Mouse (Mus musculus): ENCODE results near the gene Gm14327.
"Not testable (repeated sequence)": the region's sequence is repeated elsewhere in the genome, so short reads cannot be mapped to it uniquely, and the experiment has no call there.

Gene Gm14327

DNA sequence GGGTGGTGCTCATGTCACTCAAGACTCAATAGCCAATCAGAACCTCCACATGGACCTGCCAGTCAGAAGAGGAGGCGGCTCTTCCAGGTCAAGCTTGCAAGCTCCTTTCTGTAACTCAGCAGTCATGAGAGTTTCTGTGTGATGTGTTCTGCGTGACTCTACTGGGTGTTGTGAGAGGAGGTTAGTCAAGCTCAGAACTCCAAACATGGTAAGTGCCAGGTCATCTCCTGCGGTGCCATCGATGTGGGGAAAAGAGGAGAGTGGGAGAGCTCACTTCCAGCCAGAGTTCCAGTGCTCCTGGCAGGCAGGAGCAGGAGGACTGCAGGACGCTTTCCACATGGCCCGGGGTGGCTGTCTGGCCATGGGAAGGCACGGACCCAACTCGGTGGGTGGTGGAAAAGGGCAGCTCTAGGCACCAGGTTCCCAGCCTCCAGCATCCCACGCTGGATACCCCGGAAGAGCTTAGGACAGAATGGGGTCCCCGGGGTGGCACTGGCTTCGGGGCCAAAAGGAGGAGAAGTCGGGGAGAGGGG is at the start of gene Gm14327:
Gm14327 (plus strand) TSS at position 51 of the 533 bp plus-strand sequence.
- DNase-seq (ENCODE audit: low read depth, low spot score): not testable (repeated sequence)

DNA sequence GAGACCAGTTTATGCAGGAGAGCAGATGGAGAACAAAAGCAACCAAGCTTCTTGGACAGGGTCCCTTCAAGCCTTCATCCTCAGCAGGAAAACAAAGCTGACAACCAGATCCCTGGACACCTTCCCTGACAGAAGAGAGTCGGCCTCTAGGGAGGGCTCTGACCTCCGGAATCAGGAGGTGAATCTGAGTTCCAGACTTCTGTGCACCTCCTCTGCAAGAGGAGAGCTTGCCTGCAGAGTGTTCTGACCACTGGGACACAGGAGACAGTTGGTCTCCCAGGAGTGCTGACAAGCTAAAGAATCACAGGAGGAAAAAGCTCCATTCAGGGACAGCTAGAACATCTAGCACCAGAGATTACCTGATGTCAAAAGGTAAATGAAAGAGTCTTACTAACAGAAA is 34.6 kb upstream of the Gm14327 start:
- not testable (repeated sequence) for DNase-seq (ENCODE audit: low read depth, low spot score)

DNA sequence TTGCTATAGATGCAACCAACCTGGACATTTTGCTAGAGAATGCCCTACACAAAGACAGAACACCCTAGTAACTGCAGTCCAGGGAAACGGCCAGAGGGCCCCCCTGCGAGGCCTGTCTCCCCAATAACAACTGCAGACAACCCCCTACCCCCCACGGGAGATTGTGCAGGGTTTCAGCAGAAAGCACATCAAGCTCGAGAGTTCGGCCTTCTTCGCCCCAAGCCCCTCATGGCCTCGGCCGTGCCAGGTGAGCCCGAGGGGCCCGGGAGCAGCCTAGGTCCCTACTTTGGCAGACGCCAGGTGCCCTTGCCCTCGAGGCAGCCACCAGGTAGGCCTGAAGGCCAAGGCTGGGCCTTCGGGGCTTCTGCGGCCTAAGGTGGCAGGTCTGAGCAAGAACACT is 9.2 kb upstream of the Gm14327 start:
- DNase-seq (ENCODE audit: low read depth, low spot score): peak; percentile 0

GRCm38 (mm10) chr2:177898171-177898570 is 1.3 kb downstream of the Gm14327 start:
- DNase-seq (ENCODE audit: low read depth, low spot score): not testable (repeated sequence)

- DNase-seq (ENCODE audit: low read depth, low spot score): not testable (repeated sequence)
Observed at GRCm38 (mm10) chr2:177903276-177903675, 6.4 kb downstream of the Gm14327 start.

- DNase-seq (ENCODE audit: low read depth, low spot score): peak; percentile 26
Observed at GRCm38 (mm10) chr2:177925563-177926103, 28.7 kb downstream of the Gm14327 start, which contains the start of gene Zfp972. Zfp972 (minus strand) TSS chr2:177925613.
